Mouse (Mus musculus) granulocyte monocyte progenitor cell, adult 5-6 weeks (primary cell): ENCODE measurements around the gene Rnf185. TPM values are rescaled to one million over a fixed set of nuclear protein-coding genes. Genes with fewer than 3 reads are reported as not detected.

Experiments used
- ATAC-seq: replicated peaks from 2 replicates; pipeline ENCODE4 v1.8.0; 2016; ENCODE audit warnings: mild to moderate bottlenecking, moderate TSS enrichment, inconsistent platforms; ENCODE audit not compliant: poor library complexity, severe bottlenecking
- total RNA-seq, 2 experiments: library from RNA; stranded (forward) in 1 of 2; stranded (reverse) in 1 of 2; fragments of 200-712, 200-1000 nt in 1 of 2; fragments of >200 nt in 1 of 2; fragmentation: Nextera tagmentation in 1 of 2; gene quantifications; 2 replicates each; pipeline ENCODE4 v1.2.3; 2014 to 2017

Gene Rnf185
- total RNA-seq (2014; fragmentation: Nextera tagmentation) (12.6 and 14.1 TPM in 2 replicates), total RNA-seq (2017) (10.0 and 11.9 TPM in 2 replicates)

- peak; percentile 91 for ATAC-seq
Measured at GRCm38 (mm10) chr11:3452167-3452639, at the start of gene Rnf185. Gene Rnf185 (minus strand): TSS chr11:3452363.

GRCm38 (mm10) chr11:3497296-3497695 lies 45.1 kb upstream of the Rnf185 start:
- ATAC-seq: no peak

GRCm38 (mm10) chr11:3496756-3497155 lies 44.6 kb upstream of the Rnf185 start:
- ATAC-seq: no peak

GRCm38 (mm10) chr11:3495496-3495895 lies 43.3 kb upstream of the Rnf185 start:
- peak; percentile 70 for ATAC-seq

GRCm38 (mm10) chr11:3494857-3495256 lies 42.7 kb upstream of the Rnf185 start:
- 0 out of 2 replicates have a peak, but pooled peaks have one; percentile 4 for ATAC-seq

GRCm38 (mm10) chr11:3492748-3493147 lies 40.6 kb upstream of the Rnf185 start:
- ATAC-seq: no peak

GRCm38 (mm10) chr11:3489036-3489435 lies 36.9 kb upstream of the Rnf185 start:
- no peak for ATAC-seq

GRCm38 (mm10) chr11:3487952-3488570 lies 35.9 kb upstream of the Rnf185 start, which contains the start of gene Pla2g3:
Gene Pla2g3 (plus strand): TSS chr11:3488284.
- ATAC-seq: no peak

GRCm38 (mm10) chr11:3486349-3486748 lies 34.2 kb upstream of the Rnf185 start:
- peak; percentile 81 for ATAC-seq

GRCm38 (mm10) chr11:3483980-3484642 lies 31.9 kb upstream of the Rnf185 start:
- ATAC-seq: no peak

- ATAC-seq: no peak
Measured at GRCm38 (mm10) chr11:3475489-3475888, 23.3 kb upstream of the Rnf185 start.

- ATAC-seq: peak; percentile 41
Measured at GRCm38 (mm10) chr11:3474480-3475115, 22.4 kb upstream of the Rnf185 start.

GRCm38 (mm10) chr11:3472484-3472883 lies 20.3 kb upstream of the Rnf185 start:
- peak; percentile 64 for ATAC-seq

GRCm38 (mm10) chr11:3471448-3471850 lies 19.3 kb upstream of the Rnf185 start:
- no peak for ATAC-seq

- no peak for ATAC-seq
Measured at GRCm38 (mm10) chr11:3462846-3463245, 10.7 kb upstream of the Rnf185 start.

GRCm38 (mm10) chr11:3459105-3459468 lies 6.9 kb upstream of the Rnf185 start:
- no peak for ATAC-seq

GRCm38 (mm10) chr11:3458428-3459104 lies 6.4 kb upstream of the Rnf185 start:
- no peak for ATAC-seq

- ATAC-seq: peak; percentile 39
Measured at GRCm38 (mm10) chr11:3456354-3456753, 4.2 kb upstream of the Rnf185 start.

- ATAC-seq: no peak
Measured at GRCm38 (mm10) chr11:3454506-3454905, 2.3 kb upstream of the Rnf185 start.

GRCm38 (mm10) chr11:3453467-3453866 lies 1.3 kb upstream of the Rnf185 start:
- ATAC-seq: no peak

- no peak for ATAC-seq
Measured at GRCm38 (mm10) chr11:3452769-3453168, 606 bp upstream of the Rnf185 start.
